Mouse (Mus musculus): ENCODE results near the gene Pola2.

- TF ChIP-seq CTCF (IDR thresholded peaks at IDR 0.05; ENCODE audit: low read depth) = peak; percentile 72
- no peak for TF ChIP-seq EP300 (IDR thresholded peaks at IDR 0.05; ENCODE audit: low read depth)
These were observed 34.2 kb upstream of the Pola2 start for GRCm38 (mm10) chr19:5998180-5998579.

Data from liver, embryonic 14.5 days (tissue).